Mouse (Mus musculus) CD4-positive, CD25-positive, alpha-beta regulatory T cell (primary cell): ENCODE data around the gene Gm49373. TPM values are rescaled to one million over a fixed set of nuclear protein-coding genes. Genes with fewer than 3 reads are reported as not detected.

Experiments used
- polyA plus RNA-seq: library from polyadenylated mRNA; unstranded; fragments of 100-300 nt; shearing (Covaris generic); gene quantifications from one replicate; pipeline ENCODE4 v1.2.1, GENCODE M21; 2017

Gm49373 gene
- polyA plus RNA-seq = 0.24 TPM

DNA sequence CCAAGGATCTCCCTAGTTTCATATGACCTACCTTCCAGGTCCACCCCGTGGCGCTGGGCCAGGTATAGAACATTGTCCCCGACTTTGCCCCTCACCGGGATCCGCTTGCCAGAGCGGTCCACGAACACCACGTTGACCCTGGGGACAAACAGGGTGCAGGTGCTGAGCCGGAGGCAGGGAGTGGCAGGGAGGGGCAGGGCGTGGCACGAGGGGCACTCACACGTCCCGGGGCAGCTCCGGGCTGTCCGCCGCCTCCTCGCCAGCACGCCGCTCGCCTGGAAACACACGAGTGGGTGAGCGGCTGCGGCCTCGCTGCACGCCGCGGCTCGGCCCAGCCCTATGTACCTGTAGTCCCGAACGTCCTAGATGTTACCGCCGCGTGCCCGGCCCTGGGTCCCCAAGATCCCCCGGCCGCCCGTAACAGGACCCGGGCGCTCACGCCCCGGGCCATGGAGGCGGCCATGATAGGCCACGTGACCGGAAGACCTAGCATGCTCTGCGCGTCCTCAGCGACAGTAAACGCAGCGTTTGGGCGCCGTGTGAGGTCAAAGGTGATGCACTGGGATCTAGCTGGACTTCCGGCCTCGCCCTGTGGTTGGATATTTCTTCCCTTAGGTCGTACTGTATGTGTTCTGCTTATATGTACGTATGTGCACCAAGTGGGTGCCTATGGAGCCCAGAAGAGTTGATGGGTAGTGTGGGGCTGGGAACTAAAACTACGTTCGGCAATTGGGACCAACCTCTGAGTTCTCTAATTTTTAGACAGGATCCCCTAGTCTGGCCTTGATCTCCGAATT is at the start of gene Gm49373, which contains the start of gene Fdx1l:
Gene Gm49373 (minus strand): TSS at position 53 of the 797 bp plus-strand sequence.
Gene Fdx1l (minus strand): TSS at position 571 of the 797 bp plus-strand sequence.

DNA sequence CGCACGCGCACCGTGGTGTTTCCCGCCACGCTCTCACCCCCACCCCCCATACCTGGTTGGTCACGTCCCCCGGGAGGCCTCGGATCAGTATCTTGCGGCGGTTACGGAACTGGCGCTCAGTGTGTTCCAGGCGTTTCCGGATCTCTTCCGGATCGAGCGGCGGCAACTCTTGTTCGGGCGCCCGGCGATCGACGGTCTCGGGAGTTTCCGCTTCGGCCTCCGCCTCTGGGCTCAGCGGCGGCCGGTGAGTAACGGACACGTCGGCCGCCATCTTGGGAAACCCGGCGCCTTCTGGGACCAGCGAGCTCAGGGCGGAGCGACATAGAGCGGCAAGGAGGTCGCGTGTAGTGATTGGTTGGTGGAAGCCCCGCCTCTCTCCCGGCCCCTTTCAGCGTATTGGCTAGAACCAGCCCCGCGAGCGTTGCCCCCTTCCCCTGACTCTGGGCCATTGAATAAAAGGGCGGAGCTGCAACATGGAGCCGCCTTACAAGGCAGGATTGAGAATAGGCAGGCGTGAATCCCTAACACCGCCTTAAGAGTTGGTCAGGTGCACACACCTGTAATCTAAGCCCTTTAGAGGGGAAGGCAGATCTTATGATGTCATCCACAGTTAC is 18.9 kb upstream of the Gm49373 start, which contains the start of the genes Gm38431 and Raver1:
Gene Gm38431 (minus strand): TSS at position 291 of the 614 bp plus-strand sequence.
Gene Raver1 (minus strand): TSS at position 302 of the 614 bp plus-strand sequence.

DNA sequence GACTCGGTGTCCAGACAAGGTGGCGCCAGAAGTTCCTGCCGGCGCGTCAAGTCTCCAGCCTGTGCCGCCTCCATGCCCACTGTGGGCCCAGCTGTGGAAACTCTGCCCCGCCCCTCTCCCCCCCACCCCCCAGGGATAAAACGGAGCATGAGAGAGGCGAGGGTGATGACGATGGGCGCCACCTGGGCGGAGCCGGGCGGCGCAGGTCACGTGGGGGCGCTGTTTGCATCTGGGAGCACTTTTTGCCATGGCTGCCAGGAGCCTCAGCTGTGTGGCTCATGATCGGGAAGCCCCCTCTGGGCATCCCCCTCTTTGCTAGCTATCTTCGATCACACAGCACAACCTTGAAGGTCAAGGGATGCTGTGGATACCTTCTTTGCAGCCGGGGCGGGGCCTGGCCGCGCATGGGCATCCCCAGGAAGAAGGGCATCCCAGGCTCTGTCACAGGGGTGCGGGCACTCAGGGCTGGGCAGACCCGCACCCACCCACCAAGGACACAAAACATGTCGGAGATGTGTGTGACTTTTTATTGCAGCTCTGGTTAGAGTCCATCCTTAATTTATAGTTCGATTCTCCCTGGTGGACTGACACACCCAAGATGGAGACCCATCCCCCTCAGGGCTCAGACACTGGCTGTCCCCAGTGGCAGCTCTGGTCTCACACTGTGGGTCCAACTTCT is 5.8 kb downstream of the Gm49373 start, which contains the start of gene Zglp1:
Gene Zglp1 (minus strand): TSS at position 88 of the 679 bp plus-strand sequence.

DNA sequence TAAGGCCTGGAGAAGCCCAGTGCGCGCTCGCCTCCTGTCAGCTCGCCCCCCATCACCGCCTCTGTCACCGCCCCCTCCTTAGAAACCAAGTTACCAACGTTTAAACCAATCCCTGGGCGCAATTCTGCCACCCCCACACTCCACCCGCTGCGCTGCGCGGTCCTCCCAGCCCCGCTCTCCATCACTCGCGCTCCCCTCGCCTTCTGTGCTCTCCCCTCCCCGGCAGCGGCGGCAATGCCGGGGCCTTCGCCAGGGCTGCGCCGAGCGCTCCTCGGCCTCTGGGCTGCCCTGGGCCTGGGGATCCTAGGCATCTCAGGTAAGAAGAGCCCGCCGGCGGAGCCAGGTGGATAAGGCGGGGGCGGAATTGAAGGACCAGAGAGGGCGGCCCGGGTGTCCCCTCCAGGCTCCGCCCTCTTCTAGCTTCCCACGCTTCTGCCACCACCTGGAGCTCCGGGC is 41.0 kb downstream of the Gm49373 start, which contains the start of gene Icam5:
Gene Icam5 (plus strand): TSS at position 178 of the 456 bp plus-strand sequence.

DNA sequence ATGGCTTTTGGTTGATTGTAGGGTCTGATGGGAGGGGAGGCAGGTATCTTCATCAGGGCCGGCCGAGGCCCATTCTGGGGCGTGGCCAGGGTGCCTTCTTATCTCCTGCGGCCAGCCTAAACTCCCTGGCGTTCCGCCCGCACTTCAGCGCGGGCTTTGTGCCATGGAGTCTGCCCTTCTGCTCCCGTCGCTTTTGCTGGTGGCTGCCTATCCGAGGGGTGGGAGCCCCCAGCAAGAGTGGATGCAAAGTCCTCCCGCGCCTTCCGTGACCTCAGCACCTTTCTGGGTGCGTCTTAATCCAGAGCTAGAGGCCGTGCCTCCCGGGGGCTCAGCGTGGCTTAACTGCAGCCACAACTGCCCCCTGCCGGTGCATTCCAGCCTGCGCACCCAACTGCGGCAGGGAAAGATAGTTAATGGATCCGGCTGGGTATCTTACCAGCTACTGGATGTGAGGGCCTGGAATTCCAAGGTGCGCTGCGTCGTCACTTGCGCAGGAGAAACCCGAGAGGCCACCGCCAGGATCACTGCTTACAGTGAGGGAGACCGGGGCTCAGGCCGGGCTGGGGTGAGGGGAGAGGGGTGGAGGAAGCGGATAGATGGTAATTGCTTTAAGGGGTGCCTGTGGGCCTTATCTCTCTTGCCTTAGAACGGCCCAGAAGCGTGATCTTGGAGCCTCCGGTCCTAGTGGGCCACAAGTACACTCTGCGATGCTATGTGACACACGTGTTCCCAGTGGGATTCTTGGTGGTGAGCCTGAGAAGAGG is 43.4 kb downstream of the Gm49373 start, which contains the start of gene Icam4:
Gene Icam4 (plus strand): TSS at position 83 of the 764 bp plus-strand sequence.

DNA sequence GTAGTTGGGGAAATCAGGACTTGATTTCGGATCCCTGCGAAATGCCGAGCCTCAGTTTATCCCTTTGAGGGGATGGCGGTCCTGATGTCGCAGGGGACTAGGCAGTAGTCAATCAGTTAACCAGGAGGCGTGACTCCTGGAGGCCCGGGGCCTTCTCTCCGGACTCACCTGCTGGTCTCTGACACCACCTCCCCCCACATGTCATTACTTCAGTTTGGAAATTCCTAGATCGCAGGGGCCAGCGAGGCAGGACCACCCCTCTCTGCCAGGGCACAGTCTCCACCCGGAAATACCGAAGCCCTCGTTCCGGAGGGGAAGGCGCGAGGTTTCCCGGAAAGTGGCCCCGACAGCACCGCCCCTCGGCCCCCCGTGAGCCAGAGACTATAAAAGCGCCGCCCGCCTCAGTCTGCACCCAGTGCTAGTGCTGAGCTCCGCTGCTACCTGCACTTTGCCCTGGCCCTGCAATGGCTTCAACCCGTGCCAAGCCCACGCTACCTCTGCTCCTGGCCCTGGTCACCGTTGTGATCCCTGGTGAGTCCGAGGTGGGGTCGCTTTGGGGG is 57.2 kb downstream of the Gm49373 start, which contains the start of gene Icam1:
Gene Icam1 (plus strand): TSS at position 415 of the 560 bp plus-strand sequence.

Other genes with a start within 250 kb of the Gm49373 start
- 68.7 TPM for gene A230050P20Rik, start 204.5 kb downstream of the Gm49373 start, polyA plus RNA-seq
- gene Angptl6, start 193.4 kb downstream of the Gm49373 start, polyA plus RNA-seq = 4.1 TPM
- 87.3 TPM for gene Ppan, start 184.9 kb downstream of the Gm49373 start, polyA plus RNA-seq
- 290 TPM for gene Eif3g, start 174.5 kb downstream of the Gm49373 start, polyA plus RNA-seq
- 72.9 TPM for gene Dnmt1, start 113.2 kb downstream of the Gm49373 start, polyA plus RNA-seq
- 14.9 TPM for gene S1pr2, start 96.3 kb downstream of the Gm49373 start, polyA plus RNA-seq
- gene Mrpl4, start 70.4 kb downstream of the Gm49373 start, polyA plus RNA-seq = 112 TPM
- gene Icam1, start 57.1 kb downstream of the Gm49373 start, polyA plus RNA-seq = 66.0 TPM
- gene Icam4, start 43.7 kb downstream of the Gm49373 start, polyA plus RNA-seq = 1.2 TPM
- gene Icam5, start 41.0 kb downstream of the Gm49373 start, polyA plus RNA-seq = 0.83 TPM
- gene Zglp1, start 6.0 kb downstream of the Gm49373 start, polyA plus RNA-seq = 0.20 TPM
- gene Fdx1l, start 518 bp upstream of the Gm49373 start, polyA plus RNA-seq = 37.0 TPM
- 4.2 TPM for gene Gm38431, start 18.9 kb upstream of the Gm49373 start, polyA plus RNA-seq
- gene Raver1, start 18.9 kb upstream of the Gm49373 start, polyA plus RNA-seq = 80.5 TPM
- 71.5 TPM for gene Tyk2, start 58.1 kb upstream of the Gm49373 start, polyA plus RNA-seq
- 324 TPM for gene Cdc37, start 76.9 kb upstream of the Gm49373 start, polyA plus RNA-seq
- 1.3 TPM for gene Pde4a, start 92.6 kb upstream of the Gm49373 start, polyA plus RNA-seq
- 66.8 TPM for gene Keap1, start 166.3 kb upstream of the Gm49373 start, polyA plus RNA-seq
- 0.07 TPM for gene S1pr5, start 175.3 kb upstream of the Gm49373 start, polyA plus RNA-seq
- 75.3 TPM for gene Atg4d, start 192.2 kb upstream of the Gm49373 start, polyA plus RNA-seq
- gene Kri1, start 214.9 kb upstream of the Gm49373 start, polyA plus RNA-seq = 30.0 TPM
- gene Cdkn2d, start 218.3 kb upstream of the Gm49373 start, polyA plus RNA-seq = 143 TPM
- gene Ap1m2, start 239.2 kb upstream of the Gm49373 start, polyA plus RNA-seq = 3.5 TPM
- gene Slc44a2, start 247.6 kb upstream of the Gm49373 start, polyA plus RNA-seq = 568 TPM